Mouse (Mus musculus): ENCODE results near the gene Tmtc2.

The Tmtc2 gene

GRCm38 (mm10) chr10:105142201-105142600 lies 432.1 kb downstream of the Tmtc2 start:
- no peak for DNase-seq
